Mouse (Mus musculus) cerebral cortex, adult 2 months (tissue): ENCODE measurements around the gene Ykt6.

Source experiments
- WGBS: fragments of 180-500 bp; shearing (Covaris S2); methylation state at CpG from one replicate; pipeline ENCODE4 v1.1.7; 2018; 5-methylcytosine and 5-hydroxymethylcytosine counted together

The Ykt6 gene

DNA sequence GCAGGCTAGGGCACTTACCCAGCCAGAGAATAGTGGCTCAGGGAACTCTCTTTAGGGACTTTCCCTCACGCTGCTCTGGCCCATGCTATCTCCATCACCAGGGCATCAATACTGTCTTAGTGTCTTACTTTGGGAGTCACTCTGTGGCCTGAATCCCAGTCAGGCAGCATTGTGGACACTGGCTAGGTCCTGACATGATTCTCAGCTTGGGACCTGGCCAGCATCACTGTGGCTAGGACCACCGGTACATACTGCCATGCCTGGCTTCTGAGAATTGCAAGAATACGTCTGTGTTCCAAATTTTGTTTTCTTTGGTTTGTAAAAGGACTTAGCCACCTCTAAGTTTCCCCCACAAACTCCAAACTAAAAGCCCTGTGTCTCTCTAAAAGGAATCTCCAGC is 39.4 kb downstream of the Ykt6 start:
- WGBS = 72% methylated on average over 3 of the region's 3 CpGs

DNA sequence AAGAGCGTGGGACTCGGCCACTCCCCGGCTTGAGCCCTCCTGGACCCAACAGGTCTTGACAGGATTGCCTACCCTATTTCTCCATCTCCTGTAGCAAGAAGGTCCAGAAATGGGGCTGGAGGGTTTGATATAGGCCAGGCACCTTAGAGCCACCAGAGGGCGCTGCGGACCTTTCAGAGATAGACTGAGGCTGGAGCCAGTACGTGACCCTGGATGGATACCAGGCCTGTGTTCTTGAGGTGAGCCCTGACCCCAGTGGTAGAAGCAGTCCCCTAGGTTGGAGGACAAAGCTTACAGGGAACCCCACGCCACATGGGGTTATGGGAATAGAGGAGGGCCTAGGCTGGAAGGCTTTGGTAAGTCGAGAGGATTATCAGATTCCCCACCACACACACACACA is 40.5 kb downstream of the Ykt6 start:
- WGBS = 21% methylated on average over 8 of the region's 8 CpGs

DNA sequence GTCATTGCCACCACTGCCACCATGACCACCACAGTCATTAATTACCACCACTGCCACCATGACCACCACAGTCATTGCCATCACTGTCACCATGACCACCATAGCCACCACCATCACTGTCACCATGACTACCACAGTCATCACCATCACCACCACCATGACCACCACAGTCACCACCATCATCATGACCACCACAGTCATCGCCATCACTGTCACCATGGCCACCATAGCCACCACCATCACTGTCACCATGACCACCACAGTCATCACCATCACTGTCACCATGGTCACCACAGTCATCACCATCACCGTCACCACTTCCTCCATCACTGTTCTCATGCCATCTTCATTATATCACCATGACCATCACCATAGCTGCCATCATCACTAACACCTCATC is 43.0 kb downstream of the Ykt6 start:
- 98% methylated on average over 2 of the region's 2 CpGs for WGBS

DNA sequence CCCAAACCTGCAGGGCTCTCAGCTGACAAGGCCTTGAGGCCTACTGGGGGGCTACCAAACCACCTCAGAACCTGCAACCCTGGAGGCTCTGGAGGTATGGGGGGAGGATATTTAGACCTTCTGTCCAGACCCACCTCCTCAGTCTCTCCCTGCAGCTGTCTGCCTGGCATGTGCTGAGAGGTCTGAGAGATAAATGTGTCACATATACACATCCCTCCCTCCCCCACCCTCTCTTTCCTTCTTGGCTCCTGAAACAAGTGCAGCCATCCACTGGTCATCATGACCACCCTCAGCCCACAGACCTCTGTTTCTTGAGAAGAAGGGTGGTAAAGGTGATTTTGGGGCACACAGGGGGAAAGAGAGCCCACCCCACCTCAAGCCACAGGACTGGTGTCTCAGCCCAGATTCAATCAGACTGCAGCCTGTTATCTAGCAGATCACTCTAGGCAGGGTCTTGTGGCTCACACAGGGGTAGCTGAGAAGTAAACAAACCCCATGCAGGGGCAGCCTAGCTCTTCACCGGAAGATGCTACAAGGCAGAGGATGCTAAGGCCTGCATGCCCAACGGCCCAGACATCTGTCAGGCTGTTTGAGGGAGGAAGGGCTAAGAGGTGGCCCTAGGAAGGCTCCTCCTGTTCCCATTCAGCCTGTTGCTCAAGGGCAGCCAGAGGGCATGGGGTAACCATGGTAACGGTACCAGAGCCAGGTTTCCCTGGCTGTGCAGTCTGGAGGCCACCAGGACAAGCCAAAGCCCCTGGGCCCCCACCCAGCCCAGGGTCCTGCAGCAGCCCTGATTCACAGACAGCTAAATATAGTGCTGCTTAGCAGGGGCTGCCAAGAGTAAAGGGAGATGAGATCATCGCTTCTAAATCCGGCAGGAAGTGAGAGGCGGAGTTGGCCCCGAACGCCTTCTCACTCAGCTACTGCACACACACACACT is 44.6 kb downstream of the Ykt6 start:
- WGBS = 2% methylated on average over 8 of the region's 8 CpGs

- WGBS = 53% methylated on average over 14 of the region's 14 CpGs
Measured at GRCm38 (mm10) chr11:6000961-6001682, 45.6 kb downstream of the Ykt6 start.

GRCm38 (mm10) chr11:6001981-6002649 is 46.6 kb downstream of the Ykt6 start:
- whole genome bisulfite sequencing = 40% methylated on average over 9 of the region's 9 CpGs

DNA sequence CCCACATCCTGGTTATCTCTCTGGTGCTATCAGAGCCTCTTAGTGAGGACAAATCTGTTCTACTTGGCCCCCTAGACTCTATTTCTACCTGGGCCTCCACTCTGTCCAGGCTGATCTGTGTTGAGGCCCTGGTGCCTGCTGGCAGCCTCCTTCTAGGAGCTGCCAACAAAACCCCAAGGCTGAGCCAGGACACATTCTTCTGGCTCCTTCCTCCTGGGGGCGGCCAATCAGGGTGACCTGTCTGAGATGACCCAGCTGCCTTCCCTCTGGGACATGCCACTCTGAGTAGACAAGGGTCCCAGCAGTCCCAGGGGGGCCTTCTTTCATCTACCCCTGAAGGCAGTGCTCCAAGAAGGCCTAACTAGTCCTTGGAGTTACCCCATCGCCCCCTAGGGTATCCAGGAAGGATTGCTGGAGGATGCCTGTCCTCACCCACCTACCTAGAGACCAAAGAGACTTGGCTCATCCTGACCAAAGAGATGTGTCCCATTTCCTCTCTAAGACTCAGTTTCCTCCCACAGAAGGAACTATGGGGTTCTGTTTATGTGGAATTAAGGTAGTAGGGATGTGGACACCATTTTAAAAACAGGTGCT is 47.6 kb downstream of the Ykt6 start:
- 60% methylated on average over 2 of the region's 2 CpGs for WGBS

- 41% methylated on average over 1 of the region's 4 CpGs for WGBS
Measured at GRCm38 (mm10) chr11:6005374-6006043, 50.0 kb downstream of the Ykt6 start.

DNA sequence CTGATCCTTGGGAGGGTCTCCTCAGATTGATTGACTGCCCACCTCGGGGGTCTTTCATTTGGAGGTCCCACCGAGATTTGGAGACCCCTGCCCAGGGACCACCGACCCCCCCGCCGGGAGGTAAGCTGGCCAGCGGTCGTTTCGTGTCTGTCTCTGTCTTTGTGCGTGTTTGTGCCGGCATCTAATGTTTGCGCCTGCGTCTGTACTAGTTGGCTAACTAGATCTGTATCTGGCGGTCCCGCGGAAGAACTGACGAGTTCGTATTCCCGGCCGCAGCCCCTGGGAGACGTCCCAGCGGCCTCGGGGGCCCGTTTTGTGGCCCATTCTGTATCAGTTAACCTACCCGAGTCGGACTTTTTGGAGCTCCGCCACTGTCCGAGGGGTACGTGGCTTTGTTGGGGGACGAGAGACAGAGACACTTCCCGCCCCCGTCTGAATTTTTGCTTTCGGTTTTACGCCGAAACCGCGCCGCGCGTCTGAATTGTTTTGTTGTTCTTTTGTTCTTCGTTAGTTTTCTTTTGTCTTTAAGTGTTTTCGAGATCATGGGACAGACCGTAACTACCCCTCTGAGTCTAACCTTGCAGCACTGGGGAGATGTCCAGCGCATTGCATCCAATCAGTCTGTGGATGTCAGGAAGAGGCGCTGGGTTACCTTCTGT is 51.0 kb downstream of the Ykt6 start:
- 5% methylated on average over 43 of the region's 44 CpGs for WGBS

- WGBS = 14% methylated on average over 28 of the region's 49 CpGs
Measured at GRCm38 (mm10) chr11:6007010-6007778, 51.7 kb downstream of the Ykt6 start.

DNA sequence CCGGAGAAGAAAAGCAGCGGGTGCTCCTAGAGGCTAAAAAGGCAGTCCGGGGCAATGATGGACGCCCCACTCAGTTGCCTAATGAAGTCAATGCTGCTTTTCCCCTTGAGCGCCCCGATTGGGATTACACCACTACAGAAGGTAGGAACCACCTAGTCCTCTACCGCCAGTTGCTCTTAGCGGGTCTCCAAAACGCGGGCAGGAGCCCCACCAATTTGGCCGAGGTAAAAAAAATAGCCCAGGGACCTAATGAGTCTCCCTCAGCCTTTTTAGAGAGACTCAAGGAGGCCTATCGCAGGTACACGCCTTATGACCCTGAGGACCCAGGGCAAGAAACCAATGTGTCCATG is 52.3 kb downstream of the Ykt6 start:
- WGBS = 54% methylated on average over 13 of the region's 13 CpGs

GRCm38 (mm10) chr11:6010751-6011482 is 55.4 kb downstream of the Ykt6 start:
- WGBS = 91% methylated on average over 4 of the region's 18 CpGs

DNA sequence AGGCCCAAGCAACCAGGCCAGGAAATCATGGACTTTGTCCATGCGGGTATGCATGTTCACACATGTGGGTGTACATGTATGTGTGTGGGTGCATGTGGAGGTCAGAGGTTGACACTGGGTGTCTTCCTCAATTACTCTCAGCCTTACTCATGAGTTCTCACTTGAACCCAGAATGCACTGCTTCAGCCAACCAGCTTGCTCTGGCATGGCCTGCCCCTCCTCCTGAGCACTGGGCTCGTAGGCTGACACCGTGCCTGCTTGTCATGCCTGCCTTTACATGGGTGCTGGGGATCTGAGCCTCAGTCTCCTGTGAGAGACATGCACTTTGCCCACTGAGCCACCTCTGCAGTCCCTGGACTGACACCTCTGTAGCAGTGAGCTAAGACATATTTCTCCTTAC is 56.4 kb downstream of the Ykt6 start:
- 78% methylated on average over 3 of the region's 3 CpGs for WGBS

GRCm38 (mm10) chr11:6013359-6013758 is 57.9 kb downstream of the Ykt6 start:
- 36% methylated on average over 2 of the region's 2 CpGs for WGBS

DNA sequence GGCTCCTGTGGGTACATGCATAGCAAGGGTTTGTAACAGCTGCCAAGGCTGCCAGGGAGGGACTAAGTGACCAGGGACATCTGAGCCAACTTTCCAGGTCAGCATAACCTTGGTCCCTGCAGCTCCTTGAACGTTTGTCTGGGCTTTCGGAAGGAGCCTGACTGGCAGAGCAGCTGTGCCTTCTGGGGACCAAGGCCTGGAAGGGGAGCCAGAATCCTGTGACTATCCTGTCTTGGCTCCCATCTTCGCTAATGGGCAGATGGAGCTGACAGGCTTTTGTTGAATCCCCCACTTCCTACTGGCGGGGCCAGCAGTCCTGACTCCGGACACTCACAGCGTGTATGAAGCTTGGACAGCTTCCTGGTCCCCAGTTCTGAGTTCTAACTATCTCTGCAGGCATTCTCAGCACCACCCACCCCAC is 59.5 kb downstream of the Ykt6 start:
- WGBS = 22% methylated on average over 6 of the region's 6 CpGs

GRCm38 (mm10) chr11:6016368-6016767 is 60.9 kb downstream of the Ykt6 start:
- WGBS = 4% methylated on average over 3 of the region's 3 CpGs

- WGBS = 30% methylated on average over 9 of the region's 9 CpGs
Measured at GRCm38 (mm10) chr11:6016797-6017395, 61.4 kb downstream of the Ykt6 start.
